Mouse (Mus musculus) thymus, postnatal 36 days (tissue): ENCODE results near the gene Pigb.

Experiments used
- DNase-seq, 2 experiments: peaks; one replicate each; pipeline ENCODE4 v3.0.0; 2022; ENCODE audit warnings: mixed read lengths in 2 of 2

Pigb gene

GRCm38 (mm10) chr9:72988706-72989105 is 51.5 kb downstream of the Pigb start:
- no peak for DNase-seq

- DNase-seq = no peak
Observed at GRCm38 (mm10) chr9:72987703-72988102, 52.5 kb downstream of the Pigb start.

- DNase-seq = peak; percentile 95 to 99
Observed at GRCm38 (mm10) chr9:72985250-72986220, 54.6 kb downstream of the Pigb start, which contains the start of the genes Ccpg1os and Ccpg1. Ccpg1os (minus strand) TSS chr9:72985382. Ccpg1 (plus strand) TSS chr9:72985429.

- no peak for DNase-seq
Observed at GRCm38 (mm10) chr9:72983066-72983465, 57.1 kb downstream of the Pigb start.

GRCm38 (mm10) chr9:72975242-72975641 is 64.9 kb downstream of the Pigb start:
- DNase-seq = no peak

GRCm38 (mm10) chr9:72974734-72975133 is 65.4 kb downstream of the Pigb start:
- DNase-seq = no peak

- no peak for DNase-seq
Observed at GRCm38 (mm10) chr9:72972984-72973383, 67.2 kb downstream of the Pigb start.

GRCm38 (mm10) chr9:72972435-72972834 is 67.7 kb downstream of the Pigb start:
- DNase-seq = no peak

- DNase-seq = peak in 1 of 2 experiments; percentile 35
Observed at GRCm38 (mm10) chr9:72969874-72970273, 70.3 kb downstream of the Pigb start.

- peak; percentile 48 to 51 for DNase-seq
Observed at GRCm38 (mm10) chr9:72968349-72969061, 71.7 kb downstream of the Pigb start.

- peak; percentile 75 to 77 for DNase-seq
Observed at GRCm38 (mm10) chr9:72961959-72962358, 78.2 kb downstream of the Pigb start.

GRCm38 (mm10) chr9:72961346-72961745 is 78.8 kb downstream of the Pigb start:
- DNase-seq = peak; percentile 5 to 18

- DNase-seq = peak; percentile 73 to 84
Observed at GRCm38 (mm10) chr9:72958521-72959450, 81.4 kb downstream of the Pigb start, which contains the start of the genes Dyx1c1 and Gm44503. Dyx1c1 (plus strand) TSS chr9:72958785. Gm44503 (plus strand) TSS chr9:72958852.
